Mouse (Mus musculus): Measurements from ENCODE around the gene Olfr345. TPM values are rescaled to one million over a fixed set of nuclear protein-coding genes. Genes with fewer than 3 reads are reported as not detected.

Gene Olfr345
- not detected for total RNA-seq (2021)

DNA sequence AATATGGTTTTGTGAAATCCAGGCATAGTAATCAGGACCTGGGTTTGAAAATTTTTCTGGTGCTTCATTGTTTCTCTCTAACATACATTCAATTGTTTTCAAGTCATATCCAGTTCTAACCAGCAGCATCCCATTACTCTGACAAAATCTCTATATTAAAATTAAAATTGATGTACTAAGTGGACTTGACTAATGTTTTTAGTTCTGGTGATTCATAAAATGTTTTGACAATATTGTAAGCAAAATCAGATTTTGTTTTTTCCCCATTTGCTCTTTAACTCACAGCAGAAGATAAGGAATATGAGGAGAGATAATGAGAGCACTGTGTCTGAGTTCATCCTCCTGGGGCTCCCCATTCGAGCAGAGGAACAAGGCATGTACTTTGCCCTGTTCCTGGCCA, at the start of gene Olfr345:
Olfr345 (plus strand) TSS at position 301 of the 400 bp plus-strand sequence.
- intact Hi-C loops (cut with DNase I), result no loop called here
- DNase-seq (ENCODE audit: low spot score), result no peak

DNA sequence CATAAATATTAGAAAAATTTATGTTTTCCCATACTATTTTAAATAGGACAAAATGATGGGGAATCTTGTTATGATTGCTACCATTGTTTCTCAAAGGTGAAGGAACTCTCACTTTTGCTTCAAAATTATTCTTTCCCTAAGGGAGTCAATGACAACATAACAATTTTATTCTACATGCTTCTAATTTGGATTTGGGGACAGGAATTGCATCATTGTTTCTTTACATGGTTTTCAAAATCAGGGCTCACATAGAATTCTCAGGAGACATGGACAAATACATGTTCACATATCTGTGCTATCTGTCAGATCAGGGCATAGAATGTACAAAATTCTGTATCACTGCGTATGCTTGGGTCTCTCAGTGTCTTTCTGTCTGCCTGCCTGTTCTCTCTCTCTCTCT, 45.6 kb downstream of the Olfr345 start, which contains the start of gene Olfr346:
Olfr346 (plus strand) TSS at position 301 of the 400 bp plus-strand sequence.
- intact Hi-C loops (cut with DNase I), result no loop called here
- no peak for DNase-seq (ENCODE audit: low spot score)

Other genes with a start within 250 kb of the Olfr345 start
- not detected for gene Olfr339, start 221.1 kb upstream of the Olfr345 start, total RNA-seq (2021)
- not detected for gene Olfr340, start 187.5 kb upstream of the Olfr345 start, total RNA-seq (2021)
- gene Olfr341, start 157.6 kb upstream of the Olfr345 start, total RNA-seq (2021), result not detected
- gene Olfr342, start 115.0 kb upstream of the Olfr345 start, total RNA-seq (2021), result not detected
- not detected for gene Olfr344, start 73.4 kb upstream of the Olfr345 start, total RNA-seq (2021)
- not detected for gene Olfr346, start 45.7 kb downstream of the Olfr345 start, total RNA-seq (2021)
- not detected for gene Olfr347, start 91.9 kb downstream of the Olfr345 start, total RNA-seq (2021)
- not detected for gene Olfr348, start 144.2 kb downstream of the Olfr345 start, total RNA-seq (2021)
- gene Olfr50, start 150.5 kb downstream of the Olfr345 start, total RNA-seq (2021), result not detected
- gene Olfr3, start 177.0 kb downstream of the Olfr345 start, total RNA-seq (2021), result not detected
- not detected for gene Olfr350, start 206.3 kb downstream of the Olfr345 start, total RNA-seq (2021)
- not detected for gene Olfr351, start 222.6 kb downstream of the Olfr345 start, total RNA-seq (2021)
- gene Olfr352, start 228.4 kb downstream of the Olfr345 start, total RNA-seq (2021), result not detected

Measured in heart, postnatal 25 days (tissue).